Mouse (Mus musculus): Measurements from ENCODE around the gene Heatr4. TPM values are rescaled to one million over a fixed set of nuclear protein-coding genes. Genes with fewer than 3 reads are reported as not detected.

Gene Heatr4
- polyA plus RNA-seq (2012; rRNA removed), result 0.03 TPM in 1 of 2 replicates, not detected in the other

DNA sequence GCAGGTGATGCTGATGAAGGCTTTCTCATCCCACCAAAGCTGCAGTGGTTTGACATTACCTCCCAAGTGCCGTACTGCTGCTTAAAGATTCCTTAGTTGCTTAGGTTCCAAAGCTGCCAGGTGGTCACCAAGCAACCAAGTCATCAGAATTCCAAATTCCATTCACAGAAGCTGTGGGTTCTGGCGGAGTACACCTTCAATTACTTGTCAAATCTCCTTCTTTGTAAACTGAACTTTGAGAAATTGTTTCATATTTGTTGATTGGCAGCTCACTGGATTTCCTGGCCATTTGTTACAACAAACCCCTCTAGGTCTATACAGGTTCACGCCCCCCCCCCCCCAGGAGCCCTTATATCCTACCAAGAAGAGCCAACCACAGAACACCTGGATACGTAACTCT is at the start of gene Heatr4:
TSS of gene Heatr4 (minus strand) at position 101 of the 400 bp plus-strand sequence.

DNA sequence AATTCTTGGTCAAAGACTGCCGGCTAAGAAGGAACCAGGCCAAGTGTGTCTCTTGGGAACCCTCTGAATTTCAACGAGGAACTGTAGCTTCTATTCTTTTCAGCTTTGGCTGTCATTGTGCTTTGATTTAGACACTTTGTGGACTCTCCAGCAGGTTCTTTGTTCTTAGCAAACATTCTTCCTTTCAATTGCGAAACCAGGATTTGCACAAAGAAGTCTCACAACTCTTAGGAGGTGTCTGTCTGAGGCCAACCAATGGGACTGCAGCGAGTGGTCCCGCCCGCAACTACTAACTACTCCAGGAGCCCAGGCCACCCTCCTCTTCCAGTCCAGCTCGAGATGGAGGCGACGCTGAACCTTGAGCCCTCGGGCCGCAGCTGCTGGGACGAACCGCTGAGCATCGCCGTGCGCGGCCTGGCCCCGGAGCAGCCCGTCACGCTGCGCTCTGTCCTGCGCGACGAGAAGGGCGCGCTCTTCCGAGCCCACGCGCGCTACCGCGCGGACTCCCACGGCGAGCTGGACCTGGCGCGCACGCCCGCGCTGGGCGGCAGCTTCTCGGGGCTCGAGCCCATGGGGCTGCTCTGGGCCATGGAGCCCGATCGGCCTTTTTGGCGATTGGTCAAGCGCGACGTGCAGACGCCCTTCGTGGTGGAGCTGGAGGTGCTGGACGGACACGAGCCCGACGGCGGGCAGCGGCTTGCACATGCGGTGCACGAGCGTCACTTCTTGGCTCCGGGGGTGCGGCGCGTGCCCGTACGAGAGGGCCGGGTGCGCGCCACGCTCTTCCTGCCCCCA is 24.7 kb upstream of the Heatr4 start, which contains the start of gene Acot1:
TSS of gene Acot1 (plus strand) at position 320 of the 795 bp plus-strand sequence.

DNA sequence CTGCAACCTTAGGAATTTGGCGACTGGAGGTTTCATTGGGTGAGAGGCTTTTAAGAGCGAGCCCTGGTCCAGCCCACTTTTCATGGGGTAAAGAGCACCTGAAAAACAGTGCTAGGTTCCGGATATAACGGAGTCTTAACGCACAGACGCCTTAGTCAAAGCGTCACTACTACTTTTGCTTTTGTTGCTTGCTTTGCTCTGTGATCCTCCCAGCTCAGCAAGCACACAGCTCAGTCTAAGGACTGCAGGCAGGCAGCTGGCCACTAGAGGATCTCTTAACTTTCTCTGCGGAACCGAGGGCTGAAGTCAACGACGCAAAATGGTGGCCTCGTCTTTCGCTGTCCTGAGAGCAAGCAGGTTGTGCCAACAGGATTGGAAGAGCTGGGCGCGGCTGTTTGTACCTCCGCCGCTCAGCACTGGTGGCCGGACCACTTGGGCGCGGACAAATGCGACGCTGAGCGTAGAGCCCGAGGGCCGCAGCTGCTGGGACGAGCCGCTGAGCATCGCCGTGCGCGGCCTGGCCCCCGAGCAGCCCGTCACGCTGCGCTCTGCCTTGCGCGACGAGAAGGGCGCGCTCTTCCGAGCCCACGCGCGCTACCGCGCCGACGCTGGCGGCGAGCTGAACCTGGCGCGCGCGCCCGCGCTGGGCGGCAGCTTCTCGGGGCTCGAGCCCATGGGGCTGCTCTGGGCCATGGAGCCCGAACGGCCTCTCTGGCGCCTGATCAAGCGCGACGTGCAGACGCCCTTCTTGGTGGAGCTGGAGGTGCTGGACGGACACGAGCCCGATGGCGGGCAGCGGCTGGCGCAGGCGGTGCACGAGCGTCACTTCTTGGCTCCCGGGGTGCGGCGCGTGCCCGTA is 3.2 kb upstream of the Heatr4 start, which contains the start of gene Acot2:
TSS of gene Acot2 (plus strand) at position 279 of the 859 bp plus-strand sequence.

DNA sequence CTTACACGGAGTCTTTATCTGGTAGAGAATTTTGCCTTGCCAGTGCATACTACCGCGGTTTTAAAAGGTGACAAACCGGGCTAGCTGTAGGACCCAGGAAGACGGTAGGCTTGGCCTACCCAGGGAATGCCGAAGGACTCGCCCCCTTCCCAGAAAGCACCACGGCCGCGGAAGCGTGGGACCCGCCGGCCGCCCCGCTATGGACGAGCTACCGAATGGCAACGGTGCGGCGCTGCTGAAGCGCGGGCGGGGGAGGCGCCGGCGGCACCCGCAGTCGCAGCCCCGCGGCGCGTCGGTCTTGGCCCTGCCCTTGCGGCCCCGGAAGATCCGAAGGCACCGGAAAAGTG is 34.2 kb downstream of the Heatr4 start, which contains the start of gene Riox1:
TSS of gene Riox1 (plus strand) at position 116 of the 347 bp plus-strand sequence.

DNA sequence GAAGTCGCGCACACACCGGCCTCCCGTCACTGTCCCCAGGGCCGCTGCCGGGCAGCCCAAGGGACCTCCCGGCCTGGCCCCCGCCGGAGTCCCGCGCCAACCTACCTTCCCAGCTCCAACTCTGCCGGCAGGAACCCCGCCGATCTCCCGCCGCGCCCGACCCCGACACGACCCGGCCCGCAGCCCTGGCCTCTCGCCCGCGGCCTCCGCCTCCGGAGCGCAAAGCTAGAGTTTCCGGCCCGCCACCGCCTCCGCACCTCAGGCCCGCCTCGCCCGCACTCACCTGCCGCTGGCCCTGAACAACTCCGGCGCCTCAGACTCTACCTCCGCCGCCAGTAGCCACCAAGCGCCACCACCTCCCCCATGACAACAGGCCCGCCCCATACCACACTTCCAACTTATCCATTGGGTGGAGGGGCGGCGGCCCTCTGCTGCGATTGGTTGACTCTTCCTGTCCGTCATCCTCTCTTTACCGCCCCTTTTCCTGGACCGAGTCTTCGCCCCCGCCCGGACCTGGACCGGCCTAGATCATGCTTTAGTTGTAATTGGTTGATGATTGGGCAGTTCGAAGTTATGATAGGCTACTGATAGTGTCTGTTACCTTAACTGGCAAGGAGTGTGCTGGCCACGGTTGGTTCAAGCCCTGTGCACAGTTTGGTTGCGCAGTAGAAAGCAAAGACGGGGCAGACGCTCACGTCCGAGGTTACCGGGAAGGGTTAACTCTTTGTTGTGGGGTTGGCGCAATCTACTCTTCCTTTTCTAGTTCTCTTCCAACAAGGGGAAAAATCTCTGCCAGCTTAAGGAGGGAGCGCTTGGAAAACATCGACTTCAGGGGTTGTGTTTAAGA is 62.9 kb downstream of the Heatr4 start, which contains the start of gene Numb:
TSS of gene Numb (minus strand) at position 400 of the 847 bp plus-strand sequence.

Other genes with a start within 250 kb of the Heatr4 start
- 1.4 and 1.6 TPM in 2 replicates for gene Papln, start 221.2 kb downstream of the Heatr4 start, polyA plus RNA-seq (2012; rRNA removed)
- gene Numb, start 62.9 kb downstream of the Heatr4 start, polyA plus RNA-seq (2012; rRNA removed), result 23.4 and 24.8 TPM in 2 replicates
- 12.7 and 14.2 TPM in 2 replicates for gene Riox1, start 34.2 kb downstream of the Heatr4 start, polyA plus RNA-seq (2012; rRNA removed)
- 4.2 and 4.4 TPM in 2 replicates for gene Acot2, start 3.0 kb upstream of the Heatr4 start, polyA plus RNA-seq (2012; rRNA removed)
- 51.7 and 59.0 TPM in 2 replicates for gene Acot1, start 24.6 kb upstream of the Heatr4 start, polyA plus RNA-seq (2012; rRNA removed)
- 0.70 and 0.72 TPM in 2 replicates for gene Acot4, start 53.5 kb upstream of the Heatr4 start, polyA plus RNA-seq (2012; rRNA removed)
- gene Gm49366, start 54.1 kb upstream of the Heatr4 start, polyA plus RNA-seq (2012; rRNA removed), result not detected in 2 replicates
- gene Acot3, start 67.3 kb upstream of the Heatr4 start, polyA plus RNA-seq (2012; rRNA removed), result 0.58 and 0.71 TPM in 2 replicates
- gene Acot5, start 84.5 kb upstream of the Heatr4 start, polyA plus RNA-seq (2012; rRNA removed), result 0.41 and 0.44 TPM in 2 replicates
- gene Acot6, start 115.8 kb upstream of the Heatr4 start, polyA plus RNA-seq (2012; rRNA removed), result 3.6 and 4.2 TPM in 2 replicates
- 20.1 and 23.3 TPM in 2 replicates for gene Dnal1, start 129.5 kb upstream of the Heatr4 start, polyA plus RNA-seq (2012; rRNA removed)
- gene Pnma1, start 163.6 kb upstream of the Heatr4 start, polyA plus RNA-seq (2012; rRNA removed), result 6.6 and 7.2 TPM in 2 replicates
- 5.2 and 5.3 TPM in 2 replicates for gene Elmsan1, start 234.0 kb upstream of the Heatr4 start, polyA plus RNA-seq (2012; rRNA removed)